Mouse (Mus musculus) CH12.LX (cell line): ENCODE data around the gene Parp4. TPM values are rescaled to one million over a fixed set of nuclear protein-coding genes. Genes with fewer than 3 reads are reported as not detected.

ENCODE experiments used
- DNase-seq: peaks from one replicate; pipeline ENCODE4 v3.0.0-alpha.2; 2013; ENCODE audit errors: extremely low read depth
- H3K27ac ChIP-seq: 2 replicates; pipeline ENCODE4 v1.5.1; 2012; ENCODE audit warnings: low read depth, mild to moderate bottlenecking, control low read depth, moderate library complexity; ENCODE audit not compliant: insufficient read depth
- H3K27me3 ChIP-seq: replicated peaks from 2 replicates; pipeline ENCODE3; 2012; ENCODE audit warnings: inconsistent platforms
- H3K36me3 ChIP-seq, 2 experiments: replicated peaks in 1 of 2; 2 replicates each; pipeline versions ENCODE3 to v1.6.1; 2012; ENCODE audit warnings: inconsistent platforms in 1 of 2, low read length in 1 of 2, mild to moderate bottlenecking in 1 of 2, mixed read lengths in 1 of 2, moderate library complexity in 1 of 2; ENCODE audit not compliant: control insufficient read depth in 1 of 2, insufficient read depth in 1 of 2
- H3K4me1 ChIP-seq, 2 experiments: 2 replicates each; pipeline ENCODE4 v1.6.1; 2012; ENCODE audit warnings: inconsistent platforms in 1 of 2, moderate library complexity in 1 of 2; ENCODE audit not compliant: insufficient read depth in 2 of 2, control insufficient read depth in 1 of 2
- H3K4me2 ChIP-seq: 2 replicates; pipeline ENCODE4 v1.6.1; 2012; ENCODE audit warnings: low read depth, mild to moderate bottlenecking, control low read depth; ENCODE audit not compliant: poor library complexity, insufficient read depth, severe bottlenecking
- H3K4me3 ChIP-seq, 3 experiments: fragments of 150-350 bp in 1 of 3; sonication (generic) in 1 of 3; replicated peaks in 1 of 3; 2 replicates each; pipeline versions ENCODE3 to v1.5.1; 2011 to 2012; ENCODE audit warnings: low read depth in 2 of 3, low read length in 2 of 3, mild to moderate bottlenecking in 2 of 3, moderate library complexity in 2 of 3, control low read depth in 1 of 3, improper control_type of control experiment in 1 of 3, inconsistent platforms in 1 of 3, mixed read lengths in 1 of 3; ENCODE audit not compliant: poor library complexity in 1 of 3
- H3K79me2 ChIP-seq: replicated peaks from 2 replicates; pipeline ENCODE4 v1.6.1; 2012; ENCODE audit warnings: mild to moderate bottlenecking, moderate library complexity; ENCODE audit not compliant: control insufficient read depth, poor library complexity, insufficient read depth, severe bottlenecking; ENCODE audit errors: extremely low read depth
- H3K9ac ChIP-seq: 2 replicates; pipeline ENCODE4 v1.6.1; 2012; ENCODE audit warnings: low read depth, mild to moderate bottlenecking, control low read depth, moderate library complexity; ENCODE audit not compliant: insufficient read depth
- H3K9me3 ChIP-seq: replicated peaks from 2 replicates; pipeline ENCODE3; 2012; ENCODE audit warnings: low read length, inconsistent platforms, mixed read lengths
- CTCF ChIP-seq, 2 experiments: IDR thresholded peaks in 1 of 2; conservative IDR thresholded peaks in 1 of 2; 2 replicates each; pipeline ENCODE4 v1.5.1; 2011 to 2012; ENCODE audit warnings: low read depth in 2 of 2, low read length in 2 of 2, improper control_type of control experiment in 1 of 2, inconsistent platforms in 1 of 2, mild to moderate bottlenecking in 1 of 2, moderate library complexity in 1 of 2
- ELF1 ChIP-seq: IDR thresholded peaks from 2 replicates; pipeline ENCODE4 v1.6.1; 2014; ENCODE audit warnings: low read depth, mild to moderate bottlenecking, inconsistent platforms, low read length, improper control_type of control experiment
- ETS1 ChIP-seq: conservative IDR thresholded peaks from 2 replicates; pipeline ENCODE4 v1.6.1; 2012; ENCODE audit warnings: low read depth, mild to moderate bottlenecking, inconsistent platforms, low read length, improper control_type of control experiment, moderate library complexity
- GABPA ChIP-seq: IDR thresholded peaks from 2 replicates; pipeline ENCODE4 v1.6.1; 2012; ENCODE audit warnings: low read depth, low read length, improper control_type of control experiment, inconsistent platforms; ENCODE audit not compliant: insufficient replicate concordance
- HCFC1 ChIP-seq: IDR thresholded peaks from 2 replicates; pipeline ENCODE4 v1.6.1; 2012; ENCODE audit warnings: low read depth, mild to moderate bottlenecking, inconsistent platforms, low read length, improper control_type of control experiment
- JUN ChIP-seq: IDR thresholded peaks from 2 replicates; pipeline ENCODE4 v1.6.1; 2011; ENCODE audit warnings: low read depth, mild to moderate bottlenecking, low read length, improper control_type of control experiment, moderate library complexity; ENCODE audit not compliant: insufficient read depth
- JUND ChIP-seq: conservative IDR thresholded peaks from 2 replicates; pipeline ENCODE4 v1.6.1; 2011; ENCODE audit warnings: low read depth, low read length, improper control_type of control experiment
- KAT2A ChIP-seq: IDR thresholded peaks from 2 replicates; pipeline ENCODE4 v1.6.1; 2012; ENCODE audit warnings: low read length, improper control_type of control experiment, inconsistent platforms; ENCODE audit not compliant: insufficient replicate concordance
- MAFK ChIP-seq: IDR thresholded peaks from 2 replicates; pipeline ENCODE4 v1.6.1; 2011; ENCODE audit warnings: low read length, improper control_type of control experiment; ENCODE audit not compliant: insufficient replicate concordance
- MXI1 ChIP-seq: IDR thresholded peaks from 2 replicates; pipeline ENCODE4 v1.6.1; 2011; ENCODE audit warnings: mild to moderate bottlenecking, low read depth, low read length, improper control_type of control experiment
- MYC ChIP-seq: IDR thresholded peaks from 2 replicates; pipeline ENCODE4 v1.6.1; 2011; ENCODE audit warnings: low read depth, mild to moderate bottlenecking, improper control_type of control experiment, low read length
- NELFE ChIP-seq: IDR thresholded peaks from 2 replicates; pipeline ENCODE4 v1.6.1; 2011; ENCODE audit warnings: low read depth, low read length, improper control_type of control experiment
- PAX5 ChIP-seq: IDR thresholded peaks from 2 replicates; pipeline ENCODE4 v1.6.1; 2012; ENCODE audit warnings: low read length, inconsistent platforms, mixed read lengths
- RAD21 ChIP-seq: IDR thresholded peaks from 2 replicates; pipeline ENCODE4 v1.6.1; 2011; ENCODE audit warnings: low read depth, mild to moderate bottlenecking, low read length, improper control_type of control experiment, moderate library complexity
- SIN3A ChIP-seq: IDR thresholded peaks from 2 replicates; pipeline ENCODE4 v1.6.1; 2012; ENCODE audit warnings: low read length, improper control_type of control experiment, inconsistent platforms
- SMC3 ChIP-seq: IDR thresholded peaks from 2 replicates; pipeline ENCODE4 v1.6.1; 2011; ENCODE audit warnings: low read depth, low read length, improper control_type of control experiment
- TBP ChIP-seq: conservative IDR thresholded peaks from 2 replicates; pipeline ENCODE4 v1.6.1; 2011; ENCODE audit warnings: low read depth, low read length, improper control_type of control experiment
- TCF12 ChIP-seq: IDR thresholded peaks from 2 replicates; pipeline ENCODE4 v1.6.1; 2014; ENCODE audit warnings: low read depth, mild to moderate bottlenecking, inconsistent platforms, low read length, improper control_type of control experiment
- UBTF ChIP-seq: IDR thresholded peaks from 2 replicates; pipeline ENCODE4 v1.6.1; 2012; ENCODE audit warnings: low read depth, mild to moderate bottlenecking, inconsistent platforms, low read length, improper control_type of control experiment, moderate library complexity
- USF1 ChIP-seq: IDR thresholded peaks from 2 replicates; pipeline ENCODE4 v1.6.1; 2014; ENCODE audit warnings: low read depth, mild to moderate bottlenecking, inconsistent platforms, low read length, improper control_type of control experiment
- USF2 ChIP-seq: conservative IDR thresholded peaks from 2 replicates; pipeline ENCODE4 v1.6.1; 2011; ENCODE audit warnings: low read depth, low read length, improper control_type of control experiment
- ZKSCAN1 ChIP-seq: IDR thresholded peaks from 2 replicates; pipeline ENCODE4 v1.6.1; 2012; ENCODE audit warnings: low read depth, inconsistent platforms, low read length, improper control_type of control experiment, borderline replicate concordance
- dilution Hi-C: fragments of 300-500 bp; cut with MboI; formaldehyde crosslinking; loops from 2 replicates; pipeline ENCODE4 v1.14.3; 2020; ENCODE audit warnings: low sequenced_read_pairs; ENCODE audit not compliant: extremely low pct_unique_long_range_greater_than_20kb, extremely low pct_ligation_motif_present
- in situ Hi-C: fragments of 300-500 bp; cut with MboI; formaldehyde crosslinking; loops from 3 replicates; pipeline ENCODE4 v1.14.3; 2019; ENCODE audit warnings: low sequenced_read_pairs, low pct_ligation_motif_present, low pct_unique_long_range_greater_than_20kb, mixed read lengths
- polyA plus RNA-seq: library from polyadenylated mRNA; unstranded; fragments of >175 nt; gene quantifications from 2 replicates; pipeline ENCODE4 v1.2.1, GENCODE M21; 2012; ENCODE audit warnings: low read depth; ENCODE audit not compliant: insufficient read length
- total RNA-seq, 2 experiments: library from RNA; depleted of rRNA; stranded (reverse); fragments of 300-350 nt in 1 of 2; fragments of >200 nt in 1 of 2; gene quantifications; 2 replicates each; pipeline ENCODE4 v1.2.3; 2012 to 2014

The Parp4 gene
- total and polyA plus RNA-seq, 3 experiments: 6.1 to 13.0 (median 10.2) TPM

DNA sequence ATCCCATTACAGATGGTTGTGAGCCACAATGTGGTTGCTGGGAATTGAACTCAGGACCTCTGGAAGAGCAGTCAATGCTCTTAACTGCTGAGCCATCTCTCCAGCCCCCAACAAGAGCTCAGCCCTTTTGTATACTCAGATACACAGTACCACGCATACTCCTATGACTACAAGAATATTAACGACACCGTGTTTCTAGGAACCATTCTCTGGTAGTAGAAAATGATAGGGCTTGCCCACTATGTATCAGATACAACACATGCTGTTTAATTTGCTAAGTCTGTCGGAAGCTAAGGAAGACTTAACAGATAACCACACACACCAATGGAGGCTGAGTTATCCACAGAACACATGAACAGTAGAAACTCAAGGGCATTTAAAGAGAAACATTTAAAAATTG, 127.2 kb downstream of the Parp4 start:
- Histone ChIP-seq H3K4me2 (no peak overlapping the region), H3K36me3 (peaks cover 21 to 62% of the 10 kb centered on the region in 2 experiments), H3K9ac (no peak overlapping the region), H3K4me3 (no peak overlapping the region), H3K4me1 (no peaks in the 10 kb centered on the region), H3K9me3 (no peaks in the 10 kb centered on the region), H3K79me2 (no peaks in the 10 kb centered on the region), H3K27me3 (no peaks in the 10 kb centered on the region), H3K27ac (no peak overlapping the region)
- no peak for DNase-seq
- dilution Hi-C loops (no loop called here), in situ Hi-C loops (no loop called here)
- TF ChIP-seq ETS1 (no peak), HCFC1 (no peak), RAD21 (no peak), UBTF (no peak), NELFE (no peak), TCF12 (no peak), ELF1 (no peak)

DNA sequence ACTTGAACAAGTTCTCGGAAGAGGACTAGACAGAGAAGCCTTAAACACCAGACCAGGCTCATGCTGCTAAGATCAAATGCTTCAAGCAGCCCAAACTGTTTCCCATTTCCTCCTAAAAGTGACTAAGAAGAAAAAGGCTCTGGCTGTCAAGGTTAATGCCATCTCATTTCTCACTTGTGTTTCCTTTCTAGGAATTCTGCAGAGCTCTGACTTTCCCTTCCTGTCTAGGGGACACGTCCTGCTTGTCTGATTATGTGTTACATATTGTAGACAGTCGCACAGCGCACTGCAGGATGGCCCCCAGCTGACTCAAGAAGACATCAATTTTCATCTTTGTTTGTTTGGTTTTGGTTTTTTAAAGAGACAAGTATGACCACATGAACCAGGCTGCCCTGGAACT, 130.3 kb downstream of the Parp4 start:
- Histone ChIP-seq H3K27ac (no peak overlapping the region), H3K79me2 (no peaks in the 10 kb centered on the region), H3K9ac (no peak overlapping the region), H3K4me1 (no peaks in the 10 kb centered on the region), H3K4me3 (no peak overlapping the region), H3K9me3 (no peaks in the 10 kb centered on the region), H3K4me2 (no peak overlapping the region), H3K27me3 (no peaks in the 10 kb centered on the region), H3K36me3 (peaks cover 5 to 46% of the 10 kb centered on the region in 2 experiments)
- no peak for DNase-seq
- in situ Hi-C loops: no loop called here
- no peak for TF ChIP-seq SIN3A
- no peak for TF ChIP-seq MAFK
- TF ChIP-seq CTCF (conservative IDR thresholded peaks at IDR 0.05 in 1 of 2, IDR thresholded peaks at IDR 0.05 in 1 of 2; ENCODE audit: low read depth in 2 of 2, low read length in 2 of 2): no peak
- no peak for TF ChIP-seq USF1
- no peak for TF ChIP-seq MXI1
- no peak for TF ChIP-seq GABPA
- no peak for TF ChIP-seq KAT2A
- no peak for TF ChIP-seq ELF1
- no peak for TF ChIP-seq NELFE
- TF ChIP-seq JUND: no peak
- TF ChIP-seq JUN: no peak
- TF ChIP-seq USF2: no peak
- no peak for TF ChIP-seq SMC3
- TF ChIP-seq HCFC1: no peak
- TF ChIP-seq TBP: no peak
- TF ChIP-seq ZKSCAN1: no peak
- TF ChIP-seq MYC: no peak
- TF ChIP-seq PAX5: no peak
- dilution Hi-C loops: no loop called here

Other genes starting within 250 kb of the Parp4 start
- gene Atp12a, start 210.6 kb upstream of the Parp4 start, total RNA-seq (2012; rRNA removed): not detected in 2 replicates
- gene Atp12a, start 210.6 kb upstream of the Parp4 start, total RNA-seq (2014; rRNA removed): not detected in 2 replicates
- not detected in 2 replicates for gene Atp12a, start 210.6 kb upstream of the Parp4 start, polyA plus RNA-seq
- not detected in 2 replicates for gene Rnf17, start 173.0 kb upstream of the Parp4 start, total RNA-seq (2012; rRNA removed)
- 0.11 TPM in 1 of 2 replicates, not detected in the other for gene Rnf17, start 173.0 kb upstream of the Parp4 start, total RNA-seq (2014; rRNA removed)
- gene Rnf17, start 173.0 kb upstream of the Parp4 start, polyA plus RNA-seq: not detected in 2 replicates
- gene Cenpj, start 194 bp upstream of the Parp4 start, total RNA-seq (2012; rRNA removed): 7.8 and 8.6 TPM in 2 replicates
- gene Cenpj, start 194 bp upstream of the Parp4 start, total RNA-seq (2014; rRNA removed): 2.4 and 3.1 TPM in 2 replicates
- 10.8 and 12.3 TPM in 2 replicates for gene Cenpj, start 194 bp upstream of the Parp4 start, polyA plus RNA-seq
- 24.4 and 28.5 TPM in 2 replicates for gene Mphosph8, start 92.6 kb downstream of the Parp4 start, total RNA-seq (2012; rRNA removed)
- gene Mphosph8, start 92.6 kb downstream of the Parp4 start, total RNA-seq (2014; rRNA removed): 26.0 and 27.3 TPM in 2 replicates
- gene Mphosph8, start 92.6 kb downstream of the Parp4 start, polyA plus RNA-seq: 40.7 and 47.9 TPM in 2 replicates
- gene Pspc1, start 202.7 kb downstream of the Parp4 start, total RNA-seq (2012; rRNA removed): 45.7 and 46.9 TPM in 2 replicates
- 42.5 and 47.7 TPM in 2 replicates for gene Pspc1, start 202.7 kb downstream of the Parp4 start, total RNA-seq (2014; rRNA removed)
- 125 and 134 TPM in 2 replicates for gene Pspc1, start 202.7 kb downstream of the Parp4 start, polyA plus RNA-seq
- 6.0 and 6.5 TPM in 2 replicates for gene Zmym5, start 236.1 kb downstream of the Parp4 start, total RNA-seq (2012; rRNA removed)
- 12.1 and 15.5 TPM in 2 replicates for gene Zmym5, start 236.1 kb downstream of the Parp4 start, total RNA-seq (2014; rRNA removed)
- 13.2 and 13.8 TPM in 2 replicates for gene Zmym5, start 236.1 kb downstream of the Parp4 start, polyA plus RNA-seq